Mouse (Mus musculus): ENCODE data around the gene Asb4. TPM values are rescaled to one million over a fixed set of nuclear protein-coding genes. Genes with fewer than 3 reads are reported as not detected.
"Not testable (repeated sequence)": the region's sequence is repeated elsewhere in the genome, so short reads cannot be mapped to it uniquely, and the experiment has no call there.

Gene Asb4
- 10 to 100 TPM in 2 of 4 experiments, 1 to 10 TPM in 2; 8.2 to 16.9 (median 11.2) TPM for total RNA-seq (2022)

DNA sequence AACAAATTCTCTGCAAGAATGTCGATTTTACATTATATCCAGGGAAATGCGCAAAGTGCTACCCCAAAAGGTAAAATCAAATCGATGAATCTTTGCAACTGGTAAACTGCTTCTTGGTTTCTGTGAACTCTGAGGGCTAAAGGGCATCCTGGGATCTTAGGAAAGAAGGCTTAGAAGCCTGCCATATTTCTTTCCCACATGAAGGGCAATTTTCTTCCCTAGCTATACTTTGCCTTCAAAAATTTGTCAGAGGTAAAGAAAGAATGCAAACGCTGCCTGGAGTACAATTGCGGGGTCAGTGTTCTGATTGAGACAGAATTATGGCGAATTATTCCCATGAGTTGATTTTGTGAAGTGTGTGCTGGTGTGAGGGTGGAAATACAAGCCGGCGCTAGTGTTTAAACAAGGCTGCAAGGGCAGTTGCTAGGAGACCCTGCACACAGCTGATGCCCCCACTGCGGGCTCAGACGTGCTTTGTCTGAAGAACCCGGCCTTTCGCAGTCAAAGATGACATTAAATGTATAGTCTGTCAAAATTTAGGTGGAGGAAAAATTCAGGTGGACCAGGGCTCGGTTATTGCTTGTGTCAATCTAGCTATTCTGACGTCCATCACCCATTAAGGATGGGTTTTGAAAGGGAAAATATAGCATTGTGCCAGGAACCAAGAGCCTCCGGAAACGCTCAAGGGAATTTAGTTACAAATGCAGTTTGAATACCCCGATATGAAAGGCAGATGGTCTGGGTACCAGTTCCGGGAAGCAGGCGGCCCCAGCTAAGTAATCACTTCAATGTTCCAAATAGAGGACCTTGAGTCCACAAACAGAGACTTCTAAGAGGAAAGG lies at the start of gene Asb4:
TSS of gene Asb4 (plus strand) at position 51 of the 842 bp plus-strand sequence.
- no peak for DNase-seq (ENCODE audit: low spot score in 2 of 2)

DNA sequence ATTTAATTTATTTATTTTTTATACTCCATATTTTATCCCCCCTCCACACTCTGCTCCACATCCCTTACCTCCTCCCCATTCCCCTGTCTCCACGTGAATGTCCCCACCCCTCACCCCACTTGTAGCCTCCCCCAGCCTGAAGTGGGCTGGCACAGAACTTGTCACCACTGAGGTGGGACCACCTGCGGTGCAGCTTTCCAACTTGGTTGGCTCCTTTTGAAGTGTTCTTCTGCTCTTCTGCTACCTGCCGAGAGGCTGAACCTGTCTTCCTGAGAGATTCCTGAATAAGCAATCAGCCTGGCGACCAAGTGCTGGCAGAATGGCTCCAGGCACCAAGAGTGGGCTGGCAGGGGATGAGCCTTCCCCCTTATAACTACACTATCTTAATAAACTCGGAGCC lies 49.2 kb upstream of the Asb4 start:
- no peak for DNase-seq (ENCODE audit: low spot score in 2 of 2)

- DNase-seq (ENCODE audit: low spot score in 2 of 2): not testable (repeated sequence)
Observed at GRCm38 (mm10) chr6:5336016-5336415, 47.2 kb upstream of the Asb4 start.

GRCm38 (mm10) chr6:5338781-5339180 lies 44.4 kb upstream of the Asb4 start:
- DNase-seq (ENCODE audit: low spot score in 2 of 2): not testable (repeated sequence)

DNA sequence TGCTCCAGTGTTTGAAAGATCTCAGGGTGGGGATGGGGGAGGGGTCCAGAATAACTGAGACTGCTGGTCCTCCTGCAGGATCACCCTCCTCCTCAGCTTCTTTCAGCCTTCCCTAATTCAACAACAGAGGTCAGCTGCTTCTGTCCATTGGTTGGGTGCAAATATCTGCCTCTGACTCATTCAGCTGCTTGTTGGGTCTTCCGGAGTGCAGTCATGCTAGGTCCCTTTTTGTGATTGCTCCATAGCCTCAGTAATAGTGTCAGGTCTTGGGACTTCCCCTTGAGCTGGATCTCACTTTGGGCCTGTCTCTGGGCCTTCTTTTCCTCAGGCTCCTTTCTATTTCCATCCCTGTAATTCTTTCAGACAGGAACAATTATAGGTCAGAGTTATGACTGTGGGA lies 43.9 kb upstream of the Asb4 start:
- not testable (repeated sequence) for DNase-seq (ENCODE audit: low spot score in 2 of 2)

DNA sequence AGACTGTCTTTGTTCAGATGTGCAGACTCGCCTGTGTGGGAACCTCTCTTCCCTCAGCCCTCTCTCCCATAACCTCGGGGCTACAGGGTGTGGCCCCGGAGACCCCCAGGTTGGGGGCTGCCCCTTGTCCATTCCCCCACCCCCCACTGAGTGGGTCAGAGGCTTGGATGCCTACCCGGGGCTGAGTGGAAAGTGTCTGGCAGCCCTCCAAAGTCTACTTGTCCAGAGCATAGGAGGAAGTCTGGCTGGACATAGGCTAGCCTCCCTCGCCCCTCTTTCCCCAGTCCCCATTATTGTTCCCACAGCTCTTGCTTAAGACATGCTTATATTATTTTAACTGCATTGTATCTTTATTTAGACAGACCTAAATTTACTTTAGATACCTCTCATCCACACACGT lies 38.9 kb upstream of the Asb4 start:
- DNase-seq (ENCODE audit: low spot score in 2 of 2): no peak

GRCm38 (mm10) chr6:5357873-5358272 lies 25.3 kb upstream of the Asb4 start:
- no peak for DNase-seq (ENCODE audit: low spot score in 2 of 2)

GRCm38 (mm10) chr6:5360402-5360801 lies 22.8 kb upstream of the Asb4 start:
- no peak for DNase-seq (ENCODE audit: low spot score in 2 of 2)

- DNase-seq (ENCODE audit: low spot score in 2 of 2): no peak
Observed at GRCm38 (mm10) chr6:5361987-5362386, 21.2 kb upstream of the Asb4 start.

GRCm38 (mm10) chr6:5365845-5366244 lies 17.3 kb upstream of the Asb4 start:
- DNase-seq (ENCODE audit: low spot score in 2 of 2): no peak

GRCm38 (mm10) chr6:5376884-5377283 lies 6.3 kb upstream of the Asb4 start:
- DNase-seq (ENCODE audit: low spot score in 2 of 2): no peak

- no peak for DNase-seq (ENCODE audit: low spot score in 2 of 2)
Observed at GRCm38 (mm10) chr6:5379048-5379447, 4.1 kb upstream of the Asb4 start.

DNA sequence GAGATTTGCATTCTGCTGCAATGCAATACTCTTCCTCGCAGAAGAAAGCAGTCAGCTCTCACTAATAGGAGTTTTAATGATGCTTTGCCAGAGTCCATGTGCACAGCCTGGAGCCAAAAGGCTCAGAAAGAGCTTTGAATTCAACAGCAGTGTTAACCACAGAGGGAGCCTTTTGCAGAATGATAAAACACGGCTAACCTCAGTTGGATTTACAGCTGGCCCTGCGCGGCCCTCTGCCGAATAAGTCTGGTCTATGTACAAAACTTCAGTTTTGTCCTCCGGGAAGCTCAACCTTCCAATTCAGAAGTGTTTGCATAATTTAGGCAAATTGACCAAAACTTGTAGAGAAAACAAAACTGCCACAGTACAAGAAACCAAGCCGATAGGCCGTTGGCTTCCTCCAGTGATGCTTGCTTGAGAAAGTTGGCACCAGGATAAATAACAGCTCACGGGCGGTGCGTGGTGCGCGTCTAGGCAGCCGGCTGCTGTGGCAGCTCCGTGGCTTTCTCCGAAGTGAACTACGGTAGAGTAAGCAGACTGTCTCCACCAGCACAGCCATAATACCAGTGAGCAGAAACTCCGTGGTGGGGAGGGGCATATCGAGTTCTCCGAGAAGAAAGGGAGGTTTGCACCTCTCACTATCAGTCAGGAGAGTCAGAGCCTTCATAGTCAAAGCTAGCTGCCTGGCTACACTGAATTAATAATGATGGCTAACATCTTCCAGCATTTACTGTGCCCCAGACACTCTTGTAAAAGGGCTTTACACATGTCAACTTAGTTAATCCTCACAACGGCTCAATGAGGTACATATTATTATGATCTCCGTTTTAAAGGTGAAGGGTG lies 3.2 kb upstream of the Asb4 start:
- no peak for DNase-seq (ENCODE audit: low spot score in 2 of 2)

DNA sequence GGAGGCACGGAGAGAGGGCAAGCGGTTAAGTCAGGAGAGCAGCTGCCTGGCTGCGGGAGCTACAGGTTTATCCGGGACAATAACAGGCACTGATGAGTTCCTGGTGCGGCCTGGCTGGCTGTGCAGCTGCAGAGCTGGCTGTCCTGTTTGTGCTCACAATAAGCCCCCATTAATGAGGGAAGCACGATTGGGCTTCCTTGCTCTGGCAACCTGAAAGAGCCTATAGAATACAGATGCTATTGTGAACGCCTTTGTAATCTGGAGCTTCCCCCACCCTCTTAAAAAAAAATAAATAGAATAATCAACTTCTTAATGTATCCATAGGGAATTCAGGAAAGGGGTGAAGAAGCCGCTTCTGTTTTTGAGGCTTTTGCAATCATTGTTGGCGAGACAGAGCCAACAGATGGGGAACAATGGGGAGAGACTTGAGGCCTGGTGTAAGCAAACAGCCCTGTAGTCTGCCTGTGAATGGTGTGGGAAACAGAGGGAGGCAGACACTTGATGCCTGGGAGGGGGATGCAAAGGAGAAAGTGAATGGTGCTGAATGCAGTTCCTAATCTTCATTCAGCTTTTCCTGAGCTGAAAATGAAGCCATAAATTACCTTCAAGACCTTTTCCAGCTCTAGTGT lies 2.4 kb upstream of the Asb4 start:
- DNase-seq (ENCODE audit: low spot score in 2 of 2): no peak

DNA sequence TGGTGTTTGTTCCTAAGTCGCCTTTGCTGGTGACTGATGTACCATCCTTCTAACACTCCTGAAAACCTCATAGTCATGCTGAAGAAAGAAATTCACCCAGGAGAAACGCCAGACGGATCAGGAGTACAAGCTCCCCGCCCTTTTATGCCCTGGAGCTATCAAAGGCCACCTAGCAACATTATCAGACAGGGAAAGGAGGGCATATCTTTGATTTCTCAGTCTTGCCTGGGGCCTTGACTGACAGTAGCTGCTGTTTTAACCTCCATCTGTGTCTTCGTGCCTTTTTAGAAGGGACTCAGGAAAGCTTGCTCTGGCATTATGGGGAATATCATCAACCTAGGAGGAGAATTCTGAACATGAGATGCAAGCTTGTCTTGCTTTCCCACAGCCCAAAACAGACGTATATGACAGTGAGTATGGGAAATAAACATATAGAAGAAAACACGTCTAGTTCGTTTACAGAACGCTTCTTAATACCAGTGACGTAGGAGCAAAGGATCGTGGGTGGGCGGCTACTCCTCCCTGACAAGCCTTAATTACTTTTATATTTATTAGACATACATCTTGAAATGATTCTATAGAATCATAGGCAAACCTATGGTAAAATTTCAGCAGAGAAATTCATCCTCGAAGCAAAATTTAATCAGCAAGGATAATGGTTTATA lies 1.1 kb upstream of the Asb4 start:
- DNase-seq (ENCODE audit: low spot score in 2 of 2): no peak

DNA sequence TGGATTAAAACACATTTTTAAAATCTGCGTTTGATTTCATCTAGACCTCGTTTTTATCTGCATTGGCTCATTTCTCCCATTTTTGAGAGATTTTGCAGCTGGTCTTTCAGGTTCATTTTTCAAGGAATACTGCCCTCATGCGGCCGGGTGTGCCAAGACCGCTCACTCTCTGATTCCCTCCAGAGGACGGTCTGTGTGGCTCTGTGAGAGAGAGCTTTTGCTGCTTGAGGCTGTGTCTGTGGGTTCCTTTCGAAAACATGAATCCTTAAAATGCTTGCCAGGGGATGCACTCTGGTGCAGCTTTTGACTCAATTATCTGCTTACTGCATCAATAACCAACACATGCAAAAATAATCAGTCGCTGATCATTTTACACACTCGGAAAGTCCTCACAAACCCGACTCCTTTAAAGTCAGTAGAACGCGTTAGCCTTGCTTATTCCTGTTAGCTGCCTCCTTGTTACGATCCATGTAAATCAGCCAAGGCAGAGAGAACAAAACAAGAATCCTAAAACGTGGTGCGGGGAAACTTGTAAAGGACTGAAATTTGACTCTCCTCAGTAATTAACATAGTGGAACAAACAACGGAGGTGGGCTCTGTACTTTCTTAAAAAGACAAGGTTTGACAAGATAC lies 487 bp upstream of the Asb4 start:
- DNase-seq (ENCODE audit: low spot score in 2 of 2): peak; percentile 69 to 73

DNA sequence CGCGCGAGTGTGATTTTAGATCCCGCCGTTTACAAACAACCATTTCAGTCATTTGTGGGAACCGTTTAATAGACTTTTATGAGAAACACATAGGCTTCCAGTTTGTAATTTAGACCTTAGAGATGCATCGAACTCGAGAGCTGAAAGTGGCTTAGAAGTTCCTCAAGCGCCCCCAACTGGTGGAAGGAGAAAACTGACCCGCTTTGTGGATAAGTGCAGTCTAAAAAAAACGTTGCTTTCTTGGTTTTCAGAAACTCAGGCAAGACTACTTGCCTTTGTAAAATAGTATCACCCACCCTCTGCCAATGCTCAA lies 948 bp downstream of the Asb4 start:
- peak in 1 of 2 experiments; percentile 36 for DNase-seq (ENCODE audit: low spot score in 2 of 2)

DNA sequence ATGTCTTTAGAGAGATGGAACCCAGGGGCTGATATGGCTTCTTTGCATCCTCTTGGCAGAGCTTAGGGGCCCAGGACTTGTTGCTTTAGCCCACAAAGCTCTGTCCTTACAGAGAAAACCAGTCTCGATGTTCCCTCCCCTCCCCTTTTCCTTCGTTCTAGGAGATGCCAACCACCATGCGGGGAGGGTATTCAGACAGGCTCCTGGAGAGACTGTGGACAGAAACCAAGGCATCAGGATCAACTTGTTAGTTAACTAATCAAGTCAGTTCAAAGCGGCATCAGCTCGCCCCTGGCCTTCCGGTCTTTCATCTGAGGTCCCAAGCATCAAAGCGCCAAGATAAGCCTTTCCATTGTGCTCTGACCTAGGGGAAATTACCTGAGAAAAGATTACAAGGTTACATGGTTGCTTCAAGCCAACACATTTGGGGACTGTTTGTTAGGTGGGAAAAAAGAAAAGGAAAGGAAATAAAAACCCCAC lies 2.0 kb downstream of the Asb4 start:
- DNase-seq (ENCODE audit: low spot score in 2 of 2): no peak

DNA sequence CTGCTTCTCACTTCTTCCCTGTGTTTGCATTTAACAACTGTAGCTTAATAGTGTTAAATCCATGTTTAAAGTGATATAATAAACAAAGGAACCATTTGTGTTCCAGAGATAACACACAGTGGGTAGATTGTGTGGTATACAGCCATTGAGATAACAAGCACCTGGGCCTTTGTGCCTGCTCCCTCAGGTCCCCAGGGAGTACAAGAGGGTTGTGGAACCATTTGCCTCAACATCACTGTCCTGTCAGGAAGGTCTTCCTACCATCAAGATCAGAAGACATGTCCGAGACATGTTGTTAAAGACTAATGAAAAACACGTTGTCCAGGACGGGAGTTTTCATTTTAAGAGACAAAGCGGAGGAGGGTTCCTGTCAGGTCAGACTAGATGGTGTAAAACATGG lies 3.3 kb downstream of the Asb4 start:
- DNase-seq (ENCODE audit: low spot score in 2 of 2): no peak

GRCm38 (mm10) chr6:5387396-5387795 lies 4.2 kb downstream of the Asb4 start:
- DNase-seq (ENCODE audit: low spot score in 2 of 2): no peak

GRCm38 (mm10) chr6:5390298-5390697 lies 7.1 kb downstream of the Asb4 start:
- DNase-seq (ENCODE audit: low spot score in 2 of 2): peak in 1 of 2 experiments; percentile 34
